Mouse (Mus musculus) heart, embryonic 15.5 days (tissue): ENCODE results near the gene Gm17631. TPM values are rescaled to one million over a fixed set of nuclear protein-coding genes. Genes with fewer than 3 reads are reported as not detected.
"Not testable (repeated sequence)": the region's sequence is repeated elsewhere in the genome, so short reads cannot be mapped to it uniquely, and the experiment has no call there.

Source experiments
- ATAC-seq: fragments of 200-750 bp; cut with Nextera tagmentation; replicated peaks from 2 replicates; pipeline ENCODE4 v1.8.0; 2017; ENCODE audit warnings: low read depth, moderate TSS enrichment; ENCODE audit not compliant: insufficient number of reproducible peaks, insufficient read depth, low FRiP score
- H3K27ac ChIP-seq: fragments of 300-500 bp; sonication (generic); 2 replicates; pipeline ENCODE4 v1.5.1; 2015; ENCODE audit warnings: mild to moderate bottlenecking, inconsistent platforms
- H3K27me3 ChIP-seq: fragments of 300-500 bp; sonication (generic); 2 replicates; pipeline ENCODE4 v1.6.1; 2015; ENCODE audit warnings: inconsistent platforms
- H3K36me3 ChIP-seq: fragments of 300-500 bp; sonication (generic); 2 replicates; pipeline ENCODE4 v1.6.1; 2015; ENCODE audit warnings: mild to moderate bottlenecking, inconsistent platforms
- H3K4me1 ChIP-seq: fragments of 300-500 bp; sonication (generic); replicated peaks from 2 replicates; pipeline ENCODE4 v1.6.1; 2015; ENCODE audit warnings: inconsistent platforms
- H3K4me2 ChIP-seq: fragments of 300-500 bp; sonication (generic); 2 replicates; pipeline ENCODE4 v1.6.1; 2015; ENCODE audit warnings: inconsistent platforms, mild to moderate bottlenecking, moderate library complexity
- H3K4me3 ChIP-seq: fragments of 300-500 bp; sonication (generic); 2 replicates; pipeline ENCODE4 v1.5.1; 2015; ENCODE audit warnings: mild to moderate bottlenecking, inconsistent platforms
- H3K9ac ChIP-seq: fragments of 300-500 bp; sonication (generic); 2 replicates; pipeline ENCODE4 v1.6.1; 2015; ENCODE audit warnings: mild to moderate bottlenecking, inconsistent platforms
- H3K9me3 ChIP-seq: fragments of 300-500 bp; sonication (generic); replicated peaks from 2 replicates; pipeline ENCODE4 v1.6.1; 2016; ENCODE audit warnings: inconsistent platforms
- whole genome bisulfite sequencing: fragments of 180-500 bp; shearing (Covaris S2); methylation state at CpG from one replicate; pipeline ENCODE4 v1.1.7; 2015; ENCODE audit warnings: mixed read lengths; 5-methylcytosine and 5-hydroxymethylcytosine counted together
- polyA plus RNA-seq: library from polyadenylated mRNA; unstranded; fragments of >200 nt; fragmentation: Nextera tagmentation; extraction: Ambion mirVana; gene quantifications from 2 replicates; pipeline ENCODE4 v1.2.1, GENCODE M21; 2015

The Gm17631 gene
- polyA plus RNA-seq: not detected in 2 replicates

DNA sequence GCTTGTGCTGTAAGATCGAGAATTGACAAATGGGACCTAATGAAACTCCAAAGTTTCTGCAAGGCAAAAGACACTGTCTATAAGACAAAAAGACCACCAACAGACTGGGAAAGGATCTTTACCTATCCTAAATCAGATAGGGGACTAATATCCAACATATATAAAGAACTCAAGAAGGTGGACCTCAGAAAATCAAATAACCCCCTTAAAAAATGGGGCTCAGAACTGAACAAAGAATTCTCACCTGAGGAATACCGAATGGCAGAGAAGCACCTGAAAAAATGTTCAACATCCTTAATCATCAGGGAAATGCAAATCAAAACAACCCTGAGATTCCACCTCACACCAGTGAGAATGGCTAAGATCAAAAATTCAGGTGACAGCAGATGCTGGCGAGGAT lies at the start of gene Gm17631:
TSS of gene Gm17631 (plus strand) at position 301 of the 400 bp plus-strand sequence.
- WGBS: no CpG with 5 or more reads among the region's 3 CpGs
- not testable (repeated sequence) for H3K4me1 ChIP-seq, H3K4me3 ChIP-seq, H3K4me2 ChIP-seq, H3K27ac ChIP-seq, H3K36me3 ChIP-seq, ATAC-seq, H3K9ac ChIP-seq, H3K9me3 ChIP-seq, H3K27me3 ChIP-seq

DNA sequence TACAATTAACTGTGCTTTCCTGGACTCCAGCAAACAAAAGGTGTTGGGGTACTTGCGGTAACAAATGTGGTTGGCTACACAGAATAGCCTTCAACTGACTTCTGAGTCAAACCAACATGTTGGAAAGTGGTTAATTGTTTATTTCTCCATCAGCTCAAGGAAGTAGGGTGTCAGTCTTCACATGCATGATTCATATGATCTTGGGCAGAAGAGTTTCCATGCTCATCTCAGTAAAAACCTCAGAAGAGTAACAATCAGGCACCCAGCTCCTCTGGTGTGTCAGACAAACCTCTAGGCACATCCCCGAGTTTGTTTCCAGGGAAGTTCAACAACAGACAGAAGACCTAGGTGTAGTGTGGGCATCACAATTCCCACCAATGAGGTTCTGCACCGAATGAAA lies 44.7 kb upstream of the Gm17631 start:
- Histone ChIP-seq H3K4me1 (no peaks in the 10 kb centered on the region), H3K4me2 (no peak overlapping the region), H3K27ac (no peak overlapping the region), H3K36me3 (no peaks in the 10 kb centered on the region), H3K27me3 (no peaks in the 10 kb centered on the region), H3K9ac (no peak overlapping the region), H3K4me3 (no peak overlapping the region), H3K9me3 (no peaks in the 10 kb centered on the region)
- 52% methylated on average over 3 of the region's 3 CpGs for WGBS
- ATAC-seq: no peak

DNA sequence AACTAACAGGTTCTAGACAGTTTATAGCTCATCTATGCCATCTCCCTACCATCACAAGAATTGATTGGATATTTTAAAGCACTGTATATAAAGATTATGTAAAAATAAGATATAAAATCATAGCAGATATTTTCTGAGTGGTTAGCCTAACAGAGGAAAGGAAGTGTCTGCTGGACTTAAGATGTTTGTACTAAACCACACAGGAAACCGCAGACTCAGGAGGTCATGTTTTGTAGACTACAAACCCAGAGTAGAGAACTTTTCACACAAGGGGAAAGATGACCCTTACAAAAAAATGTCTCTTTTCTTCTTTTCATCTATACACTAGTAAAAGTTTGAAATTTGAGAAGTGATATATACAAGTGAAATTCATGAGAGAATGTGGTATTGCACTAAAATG lies 38.4 kb upstream of the Gm17631 start:
- H3K4me3 ChIP-seq: no peak overlapping the region
- no peaks in the 10 kb centered on the region for H3K27me3 ChIP-seq
- H3K4me2 ChIP-seq: no peak overlapping the region
- H3K27ac ChIP-seq: no peak overlapping the region
- no peak for ATAC-seq
- WGBS: 71% methylated on average over 1 of the region's 1 CpGs
- H3K36me3 ChIP-seq: no peaks in the 10 kb centered on the region
- no peaks in the 10 kb centered on the region for H3K4me1 ChIP-seq
- no peak overlapping the region for H3K9ac ChIP-seq
- no peaks in the 10 kb centered on the region for H3K9me3 ChIP-seq

DNA sequence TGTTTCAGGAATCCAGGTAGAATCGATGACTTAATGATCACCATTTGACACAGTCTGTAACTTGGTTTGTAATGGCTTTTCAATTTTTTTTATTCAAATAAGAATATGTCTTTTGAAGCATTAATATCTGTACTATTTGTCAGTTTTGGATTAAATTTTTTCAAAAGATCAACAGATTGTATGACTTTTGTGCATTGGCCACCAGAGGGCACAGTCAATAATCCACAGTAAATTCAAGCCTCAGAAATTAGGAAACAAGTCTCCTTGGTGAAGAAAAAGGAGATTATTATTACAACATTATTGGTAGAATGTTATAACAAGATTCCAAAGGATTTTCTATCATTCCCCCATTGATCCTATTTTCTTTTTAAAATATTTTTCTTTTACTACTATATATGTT lies 36.9 kb upstream of the Gm17631 start:
- no peak overlapping the region for H3K4me3 ChIP-seq
- H3K9ac ChIP-seq: no peak overlapping the region
- H3K4me1 ChIP-seq: no peaks in the 10 kb centered on the region
- H3K27me3 ChIP-seq: no peaks in the 10 kb centered on the region
- 68% methylated on average over 1 of the region's 1 CpGs for WGBS
- no peak overlapping the region for H3K4me2 ChIP-seq
- ATAC-seq: no peak
- no peaks in the 10 kb centered on the region for H3K36me3 ChIP-seq
- H3K9me3 ChIP-seq: no peaks in the 10 kb centered on the region
- no peak overlapping the region for H3K27ac ChIP-seq

DNA sequence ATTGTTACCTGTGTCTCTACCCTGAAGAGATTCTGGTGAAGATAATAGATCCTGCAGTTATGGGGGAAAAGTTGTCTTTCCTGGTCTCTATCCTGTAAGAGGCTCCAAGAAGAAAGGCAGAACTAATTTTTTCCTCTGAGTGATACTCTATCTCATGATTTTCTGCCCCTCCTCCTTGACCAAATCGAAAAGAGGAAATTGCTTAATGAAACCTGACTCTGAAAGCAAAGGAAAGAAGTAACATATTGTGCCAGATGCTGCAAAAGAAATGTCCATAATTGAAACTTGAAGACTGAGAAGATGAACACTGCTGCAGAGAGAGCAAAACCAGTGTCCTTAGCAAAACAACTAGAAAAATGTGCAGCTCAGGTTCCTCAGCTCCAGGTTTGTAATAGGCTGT lies 14.1 kb downstream of the Gm17631 start, which contains the start of gene Klra17:
TSS of gene Klra17 (minus strand) at position 124 of the 400 bp plus-strand sequence.
- H3K4me3 ChIP-seq: no peak within 1 kb of the TSS
- H3K4me1 ChIP-seq: no peaks in the 10 kb centered on the region
- no peak within 1 kb of the TSS for H3K4me2 ChIP-seq
- no peak for ATAC-seq
- no peaks in the 10 kb centered on the region; the same call in 1 of the 2 replicates for H3K9me3 ChIP-seq
- no peaks in the 10 kb centered on the region for H3K36me3 ChIP-seq
- no peak within 1 kb of the TSS for H3K9ac ChIP-seq
- H3K27me3 ChIP-seq: no peaks in the 10 kb centered on the region
- WGBS: 40% methylated on average over 1 of the region's 1 CpGs
- H3K27ac ChIP-seq: no peak within 1 kb of the TSS

DNA sequence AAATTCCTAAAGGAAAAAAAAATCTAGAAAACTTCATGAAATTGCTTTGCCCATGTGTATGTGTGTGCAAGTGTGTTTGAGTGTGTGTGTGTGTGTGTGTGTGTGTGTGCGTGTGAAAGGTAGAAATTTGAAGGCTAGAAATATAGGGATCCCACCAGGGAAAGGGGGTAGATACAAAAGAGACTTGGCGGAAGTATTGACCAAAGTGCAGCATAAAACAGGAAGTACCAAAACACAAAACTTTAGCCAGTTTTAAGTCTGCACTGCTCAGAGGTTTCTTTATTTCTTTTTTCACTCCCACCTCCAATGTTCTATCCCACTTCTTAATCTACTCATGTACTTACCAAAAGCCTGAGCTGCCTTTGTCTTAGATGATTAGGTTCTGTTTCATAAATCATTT lies 20.1 kb downstream of the Gm17631 start:
- Histone ChIP-seq H3K27me3 (no peaks in the 10 kb centered on the region), H3K4me1 (no peaks in the 10 kb centered on the region), H3K9ac (no peak overlapping the region), H3K4me2 (no peak overlapping the region), H3K36me3 (no peaks in the 10 kb centered on the region), H3K27ac (no peak overlapping the region), H3K9me3 (no peaks in the 10 kb centered on the region; the same call in 1 of the 2 replicates), H3K4me3 (no peak overlapping the region)
- WGBS: 80% methylated on average over 2 of the region's 2 CpGs
- no peak for ATAC-seq

Other genes starting within 250 kb of the Gm17631 start
- 0.18 and 0.47 TPM in 2 replicates for gene Klrk1, start 238.8 kb upstream of the Gm17631 start, polyA plus RNA-seq
- not detected in 2 replicates for gene Klrc3, start 219.3 kb upstream of the Gm17631 start, polyA plus RNA-seq
- gene Klrc2, start 202.0 kb upstream of the Gm17631 start, polyA plus RNA-seq: 0.09 TPM in 1 of 2 replicates, not detected in the other
- gene Klrc1, start 183.7 kb upstream of the Gm17631 start, polyA plus RNA-seq: 0.20 and 0.37 TPM in 2 replicates
- gene Klri1, start 145.5 kb upstream of the Gm17631 start, polyA plus RNA-seq: 0.16 TPM in 1 of 2 replicates, not detected in the other
- 0.05 TPM in 1 of 2 replicates, not detected in the other for gene Klri2, start 122.2 kb upstream of the Gm17631 start, polyA plus RNA-seq
- not detected in 2 replicates for gene Gm156, start 78.4 kb upstream of the Gm17631 start, polyA plus RNA-seq
- not detected in 2 replicates for gene Klra17, start 14.0 kb downstream of the Gm17631 start, polyA plus RNA-seq
- 0.23 TPM in 1 of 2 replicates, not detected in the other for gene Klra5, start 55.0 kb downstream of the Gm17631 start, polyA plus RNA-seq
- gene Klra6, start 164.3 kb downstream of the Gm17631 start, polyA plus RNA-seq: not detected in 2 replicates
- not detected in 2 replicates for gene Klra4, start 204.6 kb downstream of the Gm17631 start, polyA plus RNA-seq